Mouse (Mus musculus): ENCODE data around the gene Msx2. TPM values are rescaled to one million over a fixed set of nuclear protein-coding genes. Genes with fewer than 3 reads are reported as not detected.
A peak's percentile ranks its signal among the peaks of the same experiment; 100 is the strongest.

Gene Msx2
- polyA plus RNA-seq, 1 experiment from 2014 or later, result 0.78 TPM

DNA sequence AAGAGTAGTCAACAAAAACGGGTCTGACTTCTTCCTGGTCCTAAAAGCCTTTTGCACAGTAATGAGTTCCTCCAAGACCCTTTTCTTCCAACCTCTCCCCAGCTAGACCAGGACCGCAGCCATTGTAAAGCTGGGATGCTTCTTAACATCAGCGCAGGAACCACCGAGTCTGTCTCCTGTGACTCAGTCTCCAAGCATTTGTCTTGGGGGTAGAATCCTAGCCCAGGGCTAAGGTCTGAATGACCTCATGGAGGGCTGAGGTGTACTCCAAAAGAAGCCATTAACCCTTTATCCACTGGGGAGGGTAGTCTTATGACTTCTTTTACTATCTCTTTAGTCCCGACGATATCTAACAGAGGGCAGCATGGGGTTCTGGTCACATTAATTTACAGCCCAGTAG lies 29.5 kb upstream of the Msx2 start:
- no peak for ATAC-seq (ENCODE audit: insufficient read depth)
- Histone ChIP-seq H3K27ac (ENCODE audit: low read depth) (no peak overlapping the region), H3K4me1 (ENCODE audit: insufficient read depth) (no peaks in the 10 kb centered on the region), H3K4me2 (no peak overlapping the region), H3K9ac (no peak overlapping the region), H3K27me3 (ENCODE audit: insufficient read depth, low read length) (no peaks in the 10 kb centered on the region), H3K4me3 (ENCODE audit: low read depth, low read length) (no peak overlapping the region), H3K9me3 (ENCODE audit: low read depth, low read length) (no peaks in the 10 kb centered on the region), H3K36me3 (ENCODE audit: insufficient read depth) (no peaks in the 10 kb centered on the region)
- DNase-seq, result no peak
- no peak for TF ChIP-seq CTCF (IDR thresholded peaks at IDR 0.05; ENCODE audit: low read depth)
- 54% methylated on average over 6 of the region's 6 CpGs for WGBS

DNA sequence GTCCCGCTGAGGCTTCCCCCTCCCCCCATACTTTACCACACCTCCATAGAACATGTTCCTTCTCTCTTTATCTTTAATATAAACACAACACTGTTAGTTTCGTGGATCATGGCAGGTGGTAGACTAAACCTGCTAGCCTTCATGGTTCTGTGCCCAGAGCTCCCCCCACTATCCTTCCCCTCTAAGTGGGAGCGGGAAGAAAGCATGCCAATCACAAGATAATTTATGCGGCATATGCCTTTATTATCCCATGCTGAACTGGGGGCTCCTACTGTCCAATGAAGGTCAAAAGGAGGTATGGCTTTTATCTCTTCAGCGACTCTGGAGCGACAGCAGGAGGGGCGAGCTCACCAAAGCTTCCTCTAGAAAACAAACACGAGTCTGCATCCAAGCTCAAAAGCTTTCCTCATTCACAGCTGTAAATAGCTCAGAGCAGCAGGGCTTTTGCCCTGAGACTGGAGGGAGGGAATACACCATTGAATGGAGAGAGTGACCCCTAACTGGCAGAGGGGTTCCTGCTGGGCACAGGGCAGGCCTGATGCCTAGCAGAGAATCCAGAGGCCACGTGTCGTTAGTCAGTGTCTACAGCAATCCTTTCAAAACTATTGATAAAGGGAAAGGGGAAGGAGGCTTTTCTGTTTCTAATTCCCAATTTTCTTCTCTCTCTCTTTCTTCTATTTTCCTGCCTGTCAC lies 28.8 kb upstream of the Msx2 start:
- H3K4me1 ChIP-seq (ENCODE audit: insufficient read depth), result no peaks in the 10 kb centered on the region
- no peaks in the 10 kb centered on the region for H3K9me3 ChIP-seq (ENCODE audit: low read depth, low read length)
- no peak overlapping the region for H3K4me3 ChIP-seq (ENCODE audit: low read depth, low read length)
- H3K9ac ChIP-seq, result no peak overlapping the region
- no peak for TF ChIP-seq CTCF (IDR thresholded peaks at IDR 0.05; ENCODE audit: low read depth)
- DNase-seq, result no peak
- H3K36me3 ChIP-seq (ENCODE audit: insufficient read depth), result no peaks in the 10 kb centered on the region
- no peak overlapping the region for H3K4me2 ChIP-seq
- no peaks in the 10 kb centered on the region for H3K27me3 ChIP-seq (ENCODE audit: insufficient read depth, low read length)
- no peak overlapping the region for H3K27ac ChIP-seq (ENCODE audit: low read depth)
- no peak for ATAC-seq (ENCODE audit: insufficient read depth)
- WGBS, result 13% methylated on average over 10 of the region's 10 CpGs

DNA sequence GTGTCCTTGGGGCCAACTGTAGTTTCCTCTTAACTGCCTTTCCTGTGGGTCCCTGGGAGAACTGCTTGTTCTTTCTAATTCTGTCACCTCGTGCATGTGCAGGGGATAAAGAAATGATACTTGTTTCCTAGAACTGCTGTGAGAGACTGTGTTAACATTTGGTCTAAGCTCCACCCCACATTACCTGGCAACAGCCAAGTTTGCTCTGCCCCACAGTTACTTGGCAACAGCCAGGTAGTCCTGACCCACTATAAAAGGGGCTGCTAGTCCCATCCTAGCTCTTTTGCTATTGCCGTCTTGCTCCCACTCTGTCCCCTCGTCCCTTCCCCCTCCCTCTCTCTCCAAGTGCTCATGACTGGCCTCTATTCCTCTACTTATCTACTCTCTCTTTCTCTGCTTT lies 28.2 kb upstream of the Msx2 start:
- TF ChIP-seq CTCF (IDR thresholded peaks at IDR 0.05; ENCODE audit: low read depth), result no peak
- Histone ChIP-seq H3K36me3 (ENCODE audit: insufficient read depth) (no peaks in the 10 kb centered on the region), H3K27ac (ENCODE audit: low read depth) (no peak overlapping the region), H3K4me3 (ENCODE audit: low read depth, low read length) (no peak overlapping the region), H3K27me3 (ENCODE audit: insufficient read depth, low read length) (no peaks in the 10 kb centered on the region), H3K9ac (no peak overlapping the region), H3K4me1 (ENCODE audit: insufficient read depth) (no peaks in the 10 kb centered on the region), H3K9me3 (ENCODE audit: low read depth, low read length) (no peaks in the 10 kb centered on the region), H3K4me2 (no peak overlapping the region)
- WGBS, result 44% methylated on average over 3 of the region's 3 CpGs
- DNase-seq (no peak), ATAC-seq (ENCODE audit: insufficient read depth) (no peak)

DNA sequence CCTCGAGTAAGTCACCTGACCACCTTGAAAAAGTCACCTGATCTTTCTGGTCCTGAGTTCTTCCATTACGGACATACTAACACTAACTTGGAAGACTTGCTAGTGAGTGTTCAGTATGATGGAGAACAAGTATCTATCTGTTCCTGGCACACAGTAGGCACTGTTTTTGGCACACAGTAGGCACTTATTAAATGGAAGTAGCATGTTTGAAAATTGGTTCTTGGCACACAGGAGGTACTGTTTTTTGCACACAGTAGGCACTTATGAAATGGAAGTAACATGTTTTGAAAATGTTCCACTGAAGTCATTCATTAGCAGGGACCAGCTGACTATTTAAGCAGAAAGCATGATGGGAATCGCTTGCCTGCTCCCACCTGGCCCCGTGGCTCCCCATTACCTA lies 13.6 kb upstream of the Msx2 start:
- Histone ChIP-seq H3K4me1 (ENCODE audit: insufficient read depth) (0 out of 2 replicates have a peak, but pooled peaks cover 2% of the 10 kb centered on the region), H3K4me3 (ENCODE audit: low read depth, low read length) (no peak overlapping the region), H3K9me3 (ENCODE audit: low read depth, low read length) (no peaks in the 10 kb centered on the region), H3K4me2 (no peak overlapping the region), H3K36me3 (ENCODE audit: insufficient read depth) (no peaks in the 10 kb centered on the region), H3K27me3 (ENCODE audit: insufficient read depth, low read length) (no peaks in the 10 kb centered on the region), H3K27ac (ENCODE audit: low read depth) (no peak overlapping the region), H3K9ac (no peak overlapping the region)
- ATAC-seq (ENCODE audit: insufficient read depth) (no peak), DNase-seq (no peak)
- TF ChIP-seq CTCF (IDR thresholded peaks at IDR 0.05; ENCODE audit: low read depth), result no peak
- WGBS, result 66% methylated on average over 4 of the region's 4 CpGs

DNA sequence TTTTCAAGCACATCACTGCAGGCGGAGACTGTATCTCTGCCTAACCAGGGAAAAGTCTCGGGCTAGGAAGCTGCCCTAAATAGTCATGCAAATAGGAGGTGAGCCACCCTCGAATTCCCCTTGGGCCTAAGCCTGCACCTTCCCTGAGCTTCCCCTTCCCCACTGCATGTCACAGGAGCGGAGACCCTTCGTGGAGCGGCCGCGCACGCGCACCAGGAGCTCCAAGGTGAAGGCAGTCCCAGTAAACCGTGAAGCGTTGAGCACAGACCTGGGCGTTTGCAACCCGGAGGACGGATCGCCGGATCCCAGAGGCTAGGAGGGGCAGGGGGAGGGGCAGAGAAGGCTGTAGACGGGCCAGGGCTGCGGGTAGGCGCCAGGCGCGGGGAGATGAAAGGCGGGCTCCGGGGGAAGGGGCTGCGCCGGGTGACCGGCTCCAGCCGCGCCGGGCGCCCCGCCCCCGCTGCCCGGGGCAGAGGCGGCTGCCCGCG lies 2.9 kb upstream of the Msx2 start:
- ATAC-seq (ENCODE audit: insufficient read depth) (peak; percentile 74; the same call in 1 of the 2 replicates), DNase-seq (peak; percentile 56)
- no peak for TF ChIP-seq CTCF (IDR thresholded peaks at IDR 0.05; ENCODE audit: low read depth)
- Histone ChIP-seq H3K4me3 (ENCODE audit: low read depth, low read length) (peak overlapping the region; percentile 47), H3K9ac (0 out of 2 replicates have a peak overlapping the region, but pooled peaks have one; percentile 24), H3K27ac (ENCODE audit: low read depth) (no peak overlapping the region), H3K4me1 (ENCODE audit: insufficient read depth) (no peaks in the 10 kb centered on the region), H3K9me3 (ENCODE audit: low read depth, low read length) (no peaks in the 10 kb centered on the region), H3K4me2 (peak overlapping the region; percentile 85), H3K36me3 (ENCODE audit: insufficient read depth) (no peaks in the 10 kb centered on the region), H3K27me3 (ENCODE audit: insufficient read depth, low read length) (peaks cover 69% of the 10 kb centered on the region)
- under 1% methylated on average over 37 of the region's 37 CpGs for WGBS

DNA sequence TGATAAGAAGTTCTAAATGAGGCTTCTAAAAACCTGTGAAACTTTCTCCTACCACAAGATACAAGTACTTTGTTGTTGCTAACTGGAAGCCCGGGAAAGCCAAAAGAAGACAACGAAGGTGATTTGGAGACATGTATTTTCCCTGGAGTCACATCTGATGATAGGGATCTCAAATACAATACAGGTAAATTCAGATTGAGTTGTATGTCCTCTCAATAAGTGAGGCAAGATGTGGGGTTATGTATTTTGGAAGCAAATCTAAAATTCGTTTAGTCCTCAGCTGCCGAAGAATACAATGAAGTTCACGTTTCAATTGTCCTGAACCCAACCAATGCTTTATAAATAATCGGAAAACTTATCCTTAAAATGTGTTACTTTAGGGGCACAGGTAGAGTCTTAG lies 1.6 kb upstream of the Msx2 start:
- no peak for ATAC-seq (ENCODE audit: insufficient read depth)
- no peaks in the 10 kb centered on the region for H3K36me3 ChIP-seq (ENCODE audit: insufficient read depth)
- no peaks in the 10 kb centered on the region for H3K4me1 ChIP-seq (ENCODE audit: insufficient read depth)
- no peak for TF ChIP-seq CTCF (IDR thresholded peaks at IDR 0.05; ENCODE audit: low read depth)
- no peak for DNase-seq
- H3K4me3 ChIP-seq (ENCODE audit: low read depth, low read length), result no peak overlapping the region
- H3K9me3 ChIP-seq (ENCODE audit: low read depth, low read length), result no peaks in the 10 kb centered on the region
- peaks cover 82% of the 10 kb centered on the region for H3K27me3 ChIP-seq (ENCODE audit: insufficient read depth, low read length)
- H3K27ac ChIP-seq (ENCODE audit: low read depth), result no peak overlapping the region
- WGBS, result 15% methylated on average over 6 of the region's 6 CpGs
- no peak overlapping the region for H3K4me2 ChIP-seq
- H3K9ac ChIP-seq, result no peak overlapping the region

DNA sequence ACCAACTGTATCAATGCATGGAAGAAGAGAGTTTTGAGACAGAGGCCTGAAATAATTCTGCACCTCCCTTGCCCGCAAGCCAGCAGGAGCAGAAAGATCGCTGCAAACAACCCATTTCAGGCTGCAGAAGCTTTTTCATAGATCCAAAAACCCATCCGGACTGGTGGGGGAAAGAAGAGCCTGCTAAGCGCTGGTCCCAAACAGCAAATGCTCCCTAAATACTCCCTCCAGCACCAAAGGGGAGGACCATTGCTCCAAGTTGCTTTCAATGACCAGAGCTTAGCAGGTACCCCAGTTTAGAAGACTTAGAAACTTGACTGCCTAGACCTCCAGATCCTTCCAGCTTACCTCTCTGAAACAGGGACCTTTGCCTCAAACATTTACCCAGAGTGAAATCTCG lies 1.1 kb upstream of the Msx2 start:
- no peak overlapping the region for H3K4me2 ChIP-seq
- DNase-seq (no peak), ATAC-seq (ENCODE audit: insufficient read depth) (no peak)
- TF ChIP-seq CTCF (IDR thresholded peaks at IDR 0.05; ENCODE audit: low read depth), result no peak
- no peak overlapping the region for H3K9ac ChIP-seq
- no peaks in the 10 kb centered on the region for H3K36me3 ChIP-seq (ENCODE audit: insufficient read depth)
- WGBS, result 18% methylated on average over 5 of the region's 5 CpGs
- H3K4me3 ChIP-seq (ENCODE audit: low read depth, low read length), result no peak overlapping the region
- H3K27ac ChIP-seq (ENCODE audit: low read depth), result no peak overlapping the region
- peaks cover 87% of the 10 kb centered on the region for H3K27me3 ChIP-seq (ENCODE audit: insufficient read depth, low read length)
- H3K9me3 ChIP-seq (ENCODE audit: low read depth, low read length), result no peaks in the 10 kb centered on the region
- H3K4me1 ChIP-seq (ENCODE audit: insufficient read depth), result no peaks in the 10 kb centered on the region

Measured in lung, embryonic 14.5 days (tissue).